Mouse (Mus musculus): Measurements from ENCODE around the gene Zfp410. TPM values are rescaled to one million over a fixed set of nuclear protein-coding genes. Genes with fewer than 3 reads are reported as not detected.

Zfp410 gene
- polyA plus RNA-seq, 1 experiment from 2014 or later: 62.5 TPM

GRCm38 (mm10) chr12:84284885-84285592 lies 31.6 kb upstream of the Zfp410 start, which contains the start of gene Ptgr2:
Gene Ptgr2, plus strand, starts transcription at chr12:84285232.
- H3K4me1 ChIP-seq (replicated peaks; ENCODE audit: control insufficient read depth, insufficient read depth, low read length): peaks cover 11% of the 10 kb centered on the region
- H3K27me3 ChIP-seq (ENCODE audit: control insufficient read depth, insufficient read depth, low read length): no peaks in the 10 kb centered on the region
- peak within 1 kb of the TSS; percentile 50 for H3K4me3 ChIP-seq (replicated peaks; ENCODE audit: low read length)
- under 1% methylated on average over 39 of the region's 39 CpGs for WGBS
- no peaks in the 10 kb centered on the region for H3K9me3 ChIP-seq (ENCODE audit: control insufficient read depth, low read length)
- no peaks in the 10 kb centered on the region for H3K36me3 ChIP-seq (replicated peaks; ENCODE audit: control insufficient read depth, insufficient read depth)
- H3K4me2 ChIP-seq (replicated peaks): peak within 1 kb of the TSS; percentile 71
- peak; percentile 91 for DNase-seq (ENCODE audit: low spot score)
- ATAC-seq (ENCODE audit: low FRiP score): peak; percentile 93
- H3K27ac ChIP-seq: peak within 1 kb of the TSS; percentile 55
- H3K9ac ChIP-seq: peak within 1 kb of the TSS; percentile 68

GRCm38 (mm10) chr12:84285593-84285968 lies 31.1 kb upstream of the Zfp410 start:
- Histone ChIP-seq H3K36me3 (replicated peaks; ENCODE audit: control insufficient read depth, insufficient read depth) (no peaks in the 10 kb centered on the region), H3K9me3 (ENCODE audit: control insufficient read depth, low read length) (no peaks in the 10 kb centered on the region), H3K9ac (peak overlapping the region; percentile 68), H3K4me1 (replicated peaks; ENCODE audit: control insufficient read depth, insufficient read depth, low read length) (peaks cover 11% of the 10 kb centered on the region), H3K4me2 (replicated peaks) (peak overlapping the region; percentile 71), H3K27ac (peak overlapping the region; percentile 55), H3K27me3 (ENCODE audit: control insufficient read depth, insufficient read depth, low read length) (no peaks in the 10 kb centered on the region), H3K4me3 (replicated peaks; ENCODE audit: low read length) (peak overlapping the region; percentile 50)
- DNase-seq (ENCODE audit: low spot score) (no peak), ATAC-seq (ENCODE audit: low FRiP score) (0 out of 2 replicates have a peak, but pooled peaks have one; percentile 6)
- 32% methylated on average over 8 of the region's 8 CpGs for WGBS

GRCm38 (mm10) chr12:84288461-84288860 lies 28.2 kb upstream of the Zfp410 start:
- no peak for ATAC-seq (ENCODE audit: low FRiP score)
- Histone ChIP-seq H3K4me3 (replicated peaks; ENCODE audit: low read length) (no peak overlapping the region), H3K4me2 (replicated peaks) (no peak overlapping the region), H3K27ac (no peak overlapping the region), H3K36me3 (replicated peaks; ENCODE audit: control insufficient read depth, insufficient read depth) (peaks cover 8% of the 10 kb centered on the region), H3K9me3 (ENCODE audit: control insufficient read depth, low read length) (no peaks in the 10 kb centered on the region), H3K9ac (no peak overlapping the region), H3K4me1 (replicated peaks; ENCODE audit: control insufficient read depth, insufficient read depth, low read length) (peaks cover 11% of the 10 kb centered on the region), H3K27me3 (ENCODE audit: control insufficient read depth, insufficient read depth, low read length) (no peaks in the 10 kb centered on the region)
- WGBS: 67% methylated on average over 3 of the region's 3 CpGs
- no peak for DNase-seq (ENCODE audit: low spot score)

GRCm38 (mm10) chr12:84297851-84298250 lies 18.8 kb upstream of the Zfp410 start:
- ATAC-seq (ENCODE audit: low FRiP score) (no peak), DNase-seq (ENCODE audit: low spot score) (no peak)
- H3K4me2 ChIP-seq (replicated peaks): no peak overlapping the region
- H3K27ac ChIP-seq: no peak overlapping the region
- H3K27me3 ChIP-seq (ENCODE audit: control insufficient read depth, insufficient read depth, low read length): no peaks in the 10 kb centered on the region
- no peaks in the 10 kb centered on the region for H3K4me1 ChIP-seq (replicated peaks; ENCODE audit: control insufficient read depth, insufficient read depth, low read length)
- no peak overlapping the region for H3K4me3 ChIP-seq (replicated peaks; ENCODE audit: low read length)
- H3K36me3 ChIP-seq (replicated peaks; ENCODE audit: control insufficient read depth, insufficient read depth): peaks cover 60% of the 10 kb centered on the region
- H3K9ac ChIP-seq: no peak overlapping the region
- 93% methylated on average over 6 of the region's 6 CpGs for WGBS
- no peaks in the 10 kb centered on the region for H3K9me3 ChIP-seq (ENCODE audit: control insufficient read depth, low read length)

- Histone ChIP-seq H3K9ac (no peak overlapping the region), H3K4me3 (replicated peaks; ENCODE audit: low read length) (no peak overlapping the region), H3K4me2 (replicated peaks) (no peak overlapping the region), H3K36me3 (replicated peaks; ENCODE audit: control insufficient read depth, insufficient read depth) (peaks cover 56% of the 10 kb centered on the region), H3K27ac (no peak overlapping the region), H3K27me3 (ENCODE audit: control insufficient read depth, insufficient read depth, low read length) (no peaks in the 10 kb centered on the region), H3K4me1 (replicated peaks; ENCODE audit: control insufficient read depth, insufficient read depth, low read length) (no peaks in the 10 kb centered on the region), H3K9me3 (ENCODE audit: control insufficient read depth, low read length) (no peaks in the 10 kb centered on the region)
- DNase-seq (ENCODE audit: low spot score) (no peak), ATAC-seq (ENCODE audit: low FRiP score) (no peak)
- 96% methylated on average over 2 of the region's 2 CpGs for WGBS
Observed at GRCm38 (mm10) chr12:84299265-84299664, 17.4 kb upstream of the Zfp410 start.

GRCm38 (mm10) chr12:84304101-84304500 lies 12.6 kb upstream of the Zfp410 start:
- no peak overlapping the region for H3K4me3 ChIP-seq (replicated peaks; ENCODE audit: low read length)
- 89% methylated on average over 5 of the region's 5 CpGs for WGBS

GRCm38 (mm10) chr12:84304554-84304953 lies 12.1 kb upstream of the Zfp410 start:
- peaks cover 32% of the 10 kb centered on the region for H3K36me3 ChIP-seq (replicated peaks; ENCODE audit: control insufficient read depth, insufficient read depth)
- no peak overlapping the region for H3K4me3 ChIP-seq (replicated peaks; ENCODE audit: low read length)
- H3K9ac ChIP-seq: no peak overlapping the region
- H3K27me3 ChIP-seq (ENCODE audit: control insufficient read depth, insufficient read depth, low read length): no peaks in the 10 kb centered on the region
- H3K27ac ChIP-seq: no peak overlapping the region
- DNase-seq (ENCODE audit: low spot score) (no peak), ATAC-seq (ENCODE audit: low FRiP score) (no peak)
- 95% methylated on average over 1 of the region's 1 CpGs for WGBS
- H3K4me1 ChIP-seq (replicated peaks; ENCODE audit: control insufficient read depth, insufficient read depth, low read length): no peaks in the 10 kb centered on the region
- no peak overlapping the region for H3K4me2 ChIP-seq (replicated peaks)
- H3K9me3 ChIP-seq (ENCODE audit: control insufficient read depth, low read length): no peaks in the 10 kb centered on the region

More at GRCm38 (mm10) chr12:84304101-84304500, 12.6 kb upstream of the Zfp410 start:
- no peak overlapping the region for H3K27ac ChIP-seq
- DNase-seq (ENCODE audit: low spot score): no peak
- no peak for ATAC-seq (ENCODE audit: low FRiP score)
- H3K4me2 ChIP-seq (replicated peaks): no peak overlapping the region
- H3K9me3 ChIP-seq (ENCODE audit: control insufficient read depth, low read length): no peaks in the 10 kb centered on the region
- no peaks in the 10 kb centered on the region for H3K4me1 ChIP-seq (replicated peaks; ENCODE audit: control insufficient read depth, insufficient read depth, low read length)
- H3K36me3 ChIP-seq (replicated peaks; ENCODE audit: control insufficient read depth, insufficient read depth): peaks cover 36% of the 10 kb centered on the region
- no peak overlapping the region for H3K9ac ChIP-seq
- H3K27me3 ChIP-seq (ENCODE audit: control insufficient read depth, insufficient read depth, low read length): no peaks in the 10 kb centered on the region

GRCm38 (mm10) chr12:84311306-84311705 lies 5.3 kb upstream of the Zfp410 start:
- DNase-seq (ENCODE audit: low spot score) (no peak), ATAC-seq (ENCODE audit: low FRiP score) (no peak)
- Histone ChIP-seq H3K9ac (no peak overlapping the region), H3K27me3 (ENCODE audit: control insufficient read depth, insufficient read depth, low read length) (no peaks in the 10 kb centered on the region), H3K27ac (no peak overlapping the region), H3K4me3 (replicated peaks; ENCODE audit: low read length) (no peak overlapping the region), H3K36me3 (replicated peaks; ENCODE audit: control insufficient read depth, insufficient read depth) (peaks cover 9% of the 10 kb centered on the region), H3K4me1 (replicated peaks; ENCODE audit: control insufficient read depth, insufficient read depth, low read length) (0 out of 2 replicates have a peak, but pooled peaks cover 6% of the 10 kb centered on the region), H3K9me3 (ENCODE audit: control insufficient read depth, low read length) (no peaks in the 10 kb centered on the region), H3K4me2 (replicated peaks) (no peak overlapping the region)
- WGBS: 89% methylated on average over 4 of the region's 5 CpGs

GRCm38 (mm10) chr12:84316006-84316405 lies 646 bp upstream of the Zfp410 start:
- Histone ChIP-seq H3K4me1 (replicated peaks; ENCODE audit: control insufficient read depth, insufficient read depth, low read length) (peaks cover 18% of the 10 kb centered on the region), H3K27ac (peak overlapping the region; percentile 85), H3K4me3 (replicated peaks; ENCODE audit: low read length) (peak overlapping the region; percentile 83), H3K36me3 (replicated peaks; ENCODE audit: control insufficient read depth, insufficient read depth) (no peaks in the 10 kb centered on the region), H3K9ac (peak overlapping the region; percentile 93), H3K27me3 (ENCODE audit: control insufficient read depth, insufficient read depth, low read length) (no peaks in the 10 kb centered on the region), H3K9me3 (ENCODE audit: control insufficient read depth, low read length) (no peaks in the 10 kb centered on the region), H3K4me2 (replicated peaks) (peak overlapping the region; percentile 78)
- DNase-seq (ENCODE audit: low spot score) (no peak), ATAC-seq (ENCODE audit: low FRiP score) (no peak)
- WGBS: 48% methylated on average over 7 of the region's 7 CpGs

Data from hindbrain, embryonic 14.5 days (tissue).